Mouse (Mus musculus): ENCODE results near the gene Mettl7a3. TPM values are rescaled to one million over a fixed set of nuclear protein-coding genes. Genes with fewer than 3 reads are reported as not detected.
A peak's percentile ranks its signal among the peaks of the same experiment; 100 is the strongest.
"Not testable (repeated sequence)": the region's sequence is repeated elsewhere in the genome, so short reads cannot be mapped to it uniquely, and the experiment has no call there.

Gene Mettl7a3
- polyA plus RNA-seq, 1 experiment: not detected

GRCm38 (mm10) chr15:100319884-100320283 is 14.8 kb upstream of the Mettl7a3 start:
- Histone ChIP-seq H3K79me2 (ENCODE audit: control insufficient read depth, insufficient read depth) (no peaks in the 10 kb centered on the region), H3K36me3 (ENCODE audit: control insufficient read depth, insufficient read depth) (no peaks in the 10 kb centered on the region), H3ac (ENCODE audit: control insufficient read depth, insufficient read length) (no peak overlapping the region), H3K4me3 (no peak overlapping the region), H3K4me2 (ENCODE audit: low read depth) (no peak overlapping the region), H3K27me3 (ENCODE audit: control insufficient read depth, insufficient read depth, insufficient read length) (no peaks in the 10 kb centered on the region)
- TF ChIP-seq REST (IDR thresholded peaks at IDR 0.05; ENCODE audit: insufficient read depth, insufficient read length): no peak

GRCm38 (mm10) chr15:100320295-100320905 is 14.3 kb upstream of the Mettl7a3 start:
- no peak overlapping the region for H3K4me3 ChIP-seq
- no peaks in the 10 kb centered on the region for H3K27me3 ChIP-seq (ENCODE audit: control insufficient read depth, insufficient read depth, insufficient read length)
- no peaks in the 10 kb centered on the region for H3K79me2 ChIP-seq (ENCODE audit: control insufficient read depth, insufficient read depth)
- no peak overlapping the region for H3K4me2 ChIP-seq (ENCODE audit: low read depth)
- TF ChIP-seq MAX (IDR thresholded peaks at IDR 0.05; ENCODE audit: low read depth) (no peak), SRF (IDR thresholded peaks at IDR 0.05; ENCODE audit: control insufficient read depth, insufficient read length, low read depth) (no peak), POLR2AphosphoS2 (IDR thresholded peaks at IDR 0.05; ENCODE audit: insufficient read length, low read depth) (no peak), E2F4 (IDR thresholded peaks at IDR 0.05; ENCODE audit: insufficient read depth) (no peak), CEBPB (IDR thresholded peaks at IDR 0.05; ENCODE audit: insufficient read depth, poor library complexity, severe bottlenecking) (peak; percentile 75)
- H3ac ChIP-seq (ENCODE audit: control insufficient read depth, insufficient read length): no peak overlapping the region
- no peaks in the 10 kb centered on the region for H3K36me3 ChIP-seq (ENCODE audit: control insufficient read depth, insufficient read depth)

DNA sequence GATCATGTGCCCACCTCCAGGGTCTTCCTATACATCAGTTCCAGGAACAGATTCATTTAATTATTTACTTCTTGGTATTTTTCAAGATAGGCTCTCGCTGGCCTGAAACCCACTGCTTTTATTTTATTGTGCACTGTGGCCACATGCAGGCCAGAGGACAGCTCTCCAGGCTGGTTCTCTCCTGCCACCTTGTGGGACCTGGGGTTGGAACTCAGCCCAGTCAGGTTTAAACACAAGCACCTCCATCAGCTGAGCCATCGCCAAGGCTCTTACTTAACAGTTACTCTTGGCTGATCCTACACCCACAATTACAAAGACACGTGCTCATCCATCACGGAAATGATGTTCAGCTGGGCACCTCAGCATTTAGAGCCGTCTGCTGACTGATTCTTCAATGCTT is 13.6 kb upstream of the Mettl7a3 start:
- TF ChIP-seq TCF12 (IDR thresholded peaks at IDR 0.05; ENCODE audit: insufficient read depth, poor library complexity, severe bottlenecking) (no peak), MAX (IDR thresholded peaks at IDR 0.05; ENCODE audit: low read depth) (no peak), TCF3 (IDR thresholded peaks at IDR 0.05; ENCODE audit: insufficient read length, low read depth) (no peak), SRF (IDR thresholded peaks at IDR 0.05; ENCODE audit: control insufficient read depth, insufficient read length, low read depth) (no peak), POLR2A (IDR thresholded peaks at IDR 0.05; ENCODE audit: insufficient read length, low read depth) (no peak), USF1 (IDR thresholded peaks at IDR 0.05; ENCODE audit: low read depth) (no peak), MYOG (IDR thresholded peaks at IDR 0.05; ENCODE audit: control insufficient read depth in 1 of 3, insufficient read depth in 1 of 3, insufficient read length in 2 of 3, low read depth in 2 of 3) (no peak), MYOD1 (IDR thresholded peaks at IDR 0.05; ENCODE audit: control insufficient read depth in 1 of 3, insufficient read length in 2 of 3, low read depth in 2 of 3) (no peak)
- Histone ChIP-seq H3ac (ENCODE audit: control insufficient read depth, insufficient read length) (no peak overlapping the region), H3K4me2 (ENCODE audit: low read depth) (no peak overlapping the region)

GRCm38 (mm10) chr15:100324021-100324591 is 10.6 kb upstream of the Mettl7a3 start:
- H3K79me2 ChIP-seq (ENCODE audit: control insufficient read depth, insufficient read depth): no peaks in the 10 kb centered on the region
- H3K36me3 ChIP-seq (ENCODE audit: control insufficient read depth, insufficient read depth): no peaks in the 10 kb centered on the region
- H3ac ChIP-seq (ENCODE audit: control insufficient read depth, insufficient read length): no peak overlapping the region
- TF ChIP-seq MYOG (IDR thresholded peaks at IDR 0.05; ENCODE audit: control insufficient read depth in 1 of 3, insufficient read depth in 1 of 3, insufficient read length in 2 of 3, low read depth in 2 of 3) (no peak), MYOD1 (IDR thresholded peaks at IDR 0.05; ENCODE audit: control insufficient read depth in 1 of 3, insufficient read length in 2 of 3, low read depth in 2 of 3) (peak in 1 of 3 experiments; percentile 11), CEBPB (IDR thresholded peaks at IDR 0.05; ENCODE audit: insufficient read depth, poor library complexity, severe bottlenecking) (no peak), USF1 (IDR thresholded peaks at IDR 0.05; ENCODE audit: low read depth) (no peak)
- H3K4me2 ChIP-seq (ENCODE audit: low read depth): no peak overlapping the region
- no peak overlapping the region for H3K4me3 ChIP-seq
- H3K27me3 ChIP-seq (ENCODE audit: control insufficient read depth, insufficient read depth, insufficient read length): peaks cover 5% of the 10 kb centered on the region

More for the DNA sequence above, 13.6 kb upstream of the Mettl7a3 start:
- H3K36me3 ChIP-seq (ENCODE audit: control insufficient read depth, insufficient read depth): no peaks in the 10 kb centered on the region
- H3K79me2 ChIP-seq (ENCODE audit: control insufficient read depth, insufficient read depth): no peaks in the 10 kb centered on the region
- no peaks in the 10 kb centered on the region for H3K27me3 ChIP-seq (ENCODE audit: control insufficient read depth, insufficient read depth, insufficient read length)
- H3K4me3 ChIP-seq: no peak overlapping the region

GRCm38 (mm10) chr15:100325235-100325634 is 9.5 kb upstream of the Mettl7a3 start:
- H3K27me3 ChIP-seq (ENCODE audit: control insufficient read depth, insufficient read depth, insufficient read length): peaks cover 5% of the 10 kb centered on the region
- H3K79me2 ChIP-seq (ENCODE audit: control insufficient read depth, insufficient read depth): no peaks in the 10 kb centered on the region
- no peaks in the 10 kb centered on the region for H3K36me3 ChIP-seq (ENCODE audit: control insufficient read depth, insufficient read depth)
- TF ChIP-seq MYOD1 (IDR thresholded peaks at IDR 0.05; ENCODE audit: control insufficient read depth in 1 of 3, insufficient read length in 2 of 3, low read depth in 2 of 3): no peak
- no peak for TF ChIP-seq USF1 (IDR thresholded peaks at IDR 0.05; ENCODE audit: low read depth)
- no peak for TF ChIP-seq SRF (IDR thresholded peaks at IDR 0.05; ENCODE audit: control insufficient read depth, insufficient read length, low read depth)
- no peak for TF ChIP-seq E2F4 (IDR thresholded peaks at IDR 0.05; ENCODE audit: insufficient read depth)
- TF ChIP-seq TCF12 (IDR thresholded peaks at IDR 0.05; ENCODE audit: insufficient read depth, poor library complexity, severe bottlenecking): no peak
- TF ChIP-seq POLR2AphosphoS2 (IDR thresholded peaks at IDR 0.05; ENCODE audit: insufficient read length, low read depth): no peak
- no peak for TF ChIP-seq POLR2A (IDR thresholded peaks at IDR 0.05; ENCODE audit: insufficient read length, low read depth)
- no peak for TF ChIP-seq REST (IDR thresholded peaks at IDR 0.05; ENCODE audit: insufficient read depth, insufficient read length)
- no peak for TF ChIP-seq MYOG (IDR thresholded peaks at IDR 0.05; ENCODE audit: control insufficient read depth in 1 of 3, insufficient read depth in 1 of 3, insufficient read length in 2 of 3, low read depth in 2 of 3)
- no peak for TF ChIP-seq CEBPB (IDR thresholded peaks at IDR 0.05; ENCODE audit: insufficient read depth, poor library complexity, severe bottlenecking)
- no peak for TF ChIP-seq MAX (IDR thresholded peaks at IDR 0.05; ENCODE audit: low read depth)
- no peak for TF ChIP-seq TCF3 (IDR thresholded peaks at IDR 0.05; ENCODE audit: insufficient read length, low read depth)
- no peak overlapping the region for H3K4me2 ChIP-seq (ENCODE audit: low read depth)
- no peak overlapping the region for H3K4me3 ChIP-seq
- H3ac ChIP-seq (ENCODE audit: control insufficient read depth, insufficient read length): no peak overlapping the region

DNA sequence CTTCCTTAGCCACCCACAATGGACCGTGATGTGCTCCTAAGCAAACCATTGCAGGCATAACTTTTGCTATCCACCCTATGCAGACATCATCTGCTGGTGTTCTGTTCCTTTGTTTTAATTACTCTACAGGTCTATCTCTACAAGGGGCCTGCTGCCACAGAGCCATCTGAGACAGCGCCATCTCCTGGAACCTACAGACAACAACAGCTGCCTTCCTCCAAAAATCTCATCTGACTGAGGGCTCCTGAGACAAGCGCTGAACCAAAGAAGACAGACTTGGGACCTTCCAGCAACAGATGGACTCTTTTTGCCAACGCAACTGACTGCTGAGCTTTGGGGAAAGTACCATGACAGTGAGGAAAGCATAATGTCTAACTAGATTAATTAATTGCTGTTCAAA is 6.6 kb upstream of the Mettl7a3 start:
- H3K79me2 ChIP-seq (ENCODE audit: control insufficient read depth, insufficient read depth); H3K4me3 ChIP-seq; H3K36me3 ChIP-seq (ENCODE audit: control insufficient read depth, insufficient read depth); H3K4me2 ChIP-seq (ENCODE audit: low read depth); H3ac ChIP-seq (ENCODE audit: control insufficient read depth, insufficient read length); H3K27me3 ChIP-seq (ENCODE audit: control insufficient read depth, insufficient read depth, insufficient read length): not testable (repeated sequence)

- H3K79me2 ChIP-seq (ENCODE audit: control insufficient read depth, insufficient read depth); H3K4me3 ChIP-seq; H3K36me3 ChIP-seq (ENCODE audit: control insufficient read depth, insufficient read depth); H3K27me3 ChIP-seq (ENCODE audit: control insufficient read depth, insufficient read depth, insufficient read length); H3ac ChIP-seq (ENCODE audit: control insufficient read depth, insufficient read length); H3K4me2 ChIP-seq (ENCODE audit: low read depth): not testable (repeated sequence)
Observed at GRCm38 (mm10) chr15:100329336-100329735, 5.4 kb upstream of the Mettl7a3 start.

Measured in myocyte (in vitro differentiated cells).